Mouse (Mus musculus) heart, embryonic 14.5 days (tissue): Measurements from ENCODE around the gene Edc4. TPM values are rescaled to one million over a fixed set of nuclear protein-coding genes. Genes with fewer than 3 reads are reported as not detected.

Experiments used
- ATAC-seq: fragments of 200-750 bp; cut with Nextera tagmentation; 2 replicates; pipeline ENCODE4 v1.8.0; 2017; ENCODE audit warnings: low read depth, moderate TSS enrichment; ENCODE audit not compliant: insufficient number of reproducible peaks, insufficient read depth, low FRiP score
- H3K27ac ChIP-seq, 2 experiments: fragments of 200-500 bp in 1 of 2; fragments of 300-500 bp in 1 of 2; sonication (generic) in 1 of 2; replicated peaks in 1 of 2; 2 replicates each; pipeline ENCODE4 v1.5.1; 2012 to 2014; ENCODE audit warnings: low read depth in 2 of 2, low read length in 2 of 2, control low read depth in 1 of 2, mild to moderate bottlenecking in 1 of 2, mixed read lengths in 1 of 2; ENCODE audit not compliant: control insufficient read depth in 1 of 2, insufficient read depth in 1 of 2
- H3K27me3 ChIP-seq: fragments of 300-500 bp; sonication (generic); 2 replicates; pipeline ENCODE4 v1.6.1; 2014; ENCODE audit warnings: mild to moderate bottlenecking, low read length, control low read depth; ENCODE audit not compliant: control insufficient read depth, insufficient read depth
- H3K36me3 ChIP-seq: fragments of 300-500 bp; sonication (generic); 2 replicates; pipeline ENCODE4 v1.6.1; 2014; ENCODE audit warnings: mild to moderate bottlenecking, control low read depth, low read length, mixed read lengths; ENCODE audit not compliant: control insufficient read depth, insufficient read depth
- H3K4me1 ChIP-seq, 2 experiments: fragments of 200-500 bp in 1 of 2; fragments of 300-500 bp in 1 of 2; sonication (generic) in 1 of 2; 2 replicates each; pipeline ENCODE4 v1.6.1; 2012 to 2014; ENCODE audit warnings: low read length in 2 of 2, control low read depth in 1 of 2, mixed read lengths in 1 of 2; ENCODE audit not compliant: control insufficient read depth in 2 of 2, insufficient read depth in 2 of 2
- H3K4me2 ChIP-seq: fragments of 300-500 bp; sonication (generic); 2 replicates; pipeline ENCODE4 v1.6.1; 2014; ENCODE audit warnings: mild to moderate bottlenecking, low read length
- H3K4me3 ChIP-seq, 2 experiments: fragments of 200-500 bp in 1 of 2; fragments of 300-500 bp in 1 of 2; sonication (generic) in 1 of 2; 2 replicates each; pipeline ENCODE4 v1.5.1; 2012 to 2014; ENCODE audit warnings: low read length in 2 of 2, mild to moderate bottlenecking in 2 of 2, control low read depth in 1 of 2, low read depth in 1 of 2, moderate library complexity in 1 of 2; ENCODE audit not compliant: control insufficient read depth in 1 of 2, insufficient read depth in 1 of 2
- H3K9ac ChIP-seq: fragments of 300-500 bp; sonication (generic); 2 replicates; pipeline ENCODE4 v1.6.1; 2014; ENCODE audit warnings: mild to moderate bottlenecking, low read length
- H3K9me3 ChIP-seq: fragments of 300-500 bp; sonication (generic); 2 replicates; pipeline ENCODE4 v1.6.1; 2016; ENCODE audit warnings: low read length, control low read depth; ENCODE audit not compliant: control insufficient read depth
- WGBS: fragments of 180-500 bp; shearing (Covaris S2); extraction: QIAGEN DNeasy Blood & Tissue Kit; methylation state at CpG from one replicate; pipeline ENCODE4 v1.1.7; 2014; 5-methylcytosine and 5-hydroxymethylcytosine counted together
- polyA plus RNA-seq: library from polyadenylated mRNA; unstranded; fragments of >200 nt; fragmentation: Nextera tagmentation; extraction: Ambion mirVana; gene quantifications from 2 replicates; pipeline ENCODE4 v1.2.1, GENCODE M21; 2014

Edc4 gene
- polyA plus RNA-seq, 1 experiment from 2014 or later = 24.0 TPM

DNA sequence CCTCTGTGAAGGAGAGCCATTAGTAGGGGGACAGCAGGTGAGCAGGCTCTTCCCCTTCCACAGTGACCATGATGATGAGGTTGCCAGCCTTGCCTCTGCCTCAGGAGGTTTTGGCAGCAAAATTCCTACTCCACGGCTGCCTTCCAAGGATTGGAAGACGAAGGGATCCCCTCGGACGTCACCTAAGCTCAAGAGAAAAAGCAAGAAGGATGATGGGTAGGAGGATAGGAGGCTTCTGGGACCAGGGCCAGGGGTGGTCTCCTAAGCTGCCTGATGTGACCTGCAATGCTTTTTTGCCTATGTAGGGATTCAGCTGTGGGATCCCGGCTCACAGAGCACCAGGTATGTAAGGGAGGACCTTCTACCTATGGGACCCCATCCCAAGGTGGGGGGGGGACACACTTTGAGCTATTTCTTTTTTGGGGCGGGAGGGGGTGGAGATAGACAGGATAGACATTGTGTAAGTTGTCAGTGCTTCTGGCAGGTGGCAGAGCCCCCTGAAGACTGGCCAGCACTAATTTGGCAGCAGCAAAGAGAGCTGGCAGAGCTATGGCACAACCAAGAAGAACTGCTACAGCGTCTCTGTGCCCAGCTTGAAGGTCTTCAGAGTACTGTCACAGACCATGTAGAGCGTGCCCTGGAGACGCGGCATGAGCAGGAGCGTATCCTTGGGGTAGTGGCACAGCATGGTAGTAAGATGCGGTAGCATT lies 9.2 kb downstream of the Edc4 start:
- no peak overlapping the region for H3K9ac ChIP-seq
- no peak for ATAC-seq
- no peaks in the 10 kb centered on the region for H3K9me3 ChIP-seq
- WGBS = 91% methylated on average over 12 of the region's 12 CpGs
- peaks cover 4 to 6% of the 10 kb centered on the region in 2 experiments; a peak in 2 of 4 replicates for H3K4me1 ChIP-seq
- H3K36me3 ChIP-seq = peaks cover 87% of the 10 kb centered on the region
- H3K27me3 ChIP-seq = no peaks in the 10 kb centered on the region
- H3K4me3 ChIP-seq = no peak overlapping the region
- H3K4me2 ChIP-seq = no peak overlapping the region
- no peak overlapping the region for H3K27ac ChIP-seq

DNA sequence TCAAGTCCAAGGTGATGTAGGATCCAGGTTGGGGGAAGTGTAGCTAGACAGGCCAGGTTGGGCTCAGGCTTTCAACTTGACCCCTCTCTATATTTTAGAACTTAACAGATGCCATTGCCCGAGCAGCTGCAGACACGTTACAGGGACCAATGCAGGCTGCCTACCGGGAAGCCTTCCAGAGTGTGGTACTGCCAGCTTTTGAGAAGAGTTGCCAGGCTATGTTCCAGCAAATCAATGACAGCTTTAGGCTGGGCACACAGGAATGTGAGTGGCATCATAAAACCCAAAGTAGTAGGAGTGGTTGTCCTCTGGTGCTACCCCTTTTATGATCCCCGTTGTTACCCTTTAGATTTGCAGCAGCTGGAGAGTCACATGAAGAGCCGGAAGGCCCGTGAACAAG lies 10.2 kb downstream of the Edc4 start:
- Histone ChIP-seq H3K9ac (no peak overlapping the region), H3K27me3 (no peaks in the 10 kb centered on the region), H3K36me3 (peaks cover 82% of the 10 kb centered on the region), H3K4me2 (no peak overlapping the region), H3K4me1 (peaks cover 4 to 6% of the 10 kb centered on the region in 2 experiments; a peak in 2 of 4 replicates), H3K27ac (no peak overlapping the region), H3K9me3 (no peaks in the 10 kb centered on the region), H3K4me3 (no peak overlapping the region)
- no peak for ATAC-seq
- 95% methylated on average over 6 of the region's 6 CpGs for WGBS

DNA sequence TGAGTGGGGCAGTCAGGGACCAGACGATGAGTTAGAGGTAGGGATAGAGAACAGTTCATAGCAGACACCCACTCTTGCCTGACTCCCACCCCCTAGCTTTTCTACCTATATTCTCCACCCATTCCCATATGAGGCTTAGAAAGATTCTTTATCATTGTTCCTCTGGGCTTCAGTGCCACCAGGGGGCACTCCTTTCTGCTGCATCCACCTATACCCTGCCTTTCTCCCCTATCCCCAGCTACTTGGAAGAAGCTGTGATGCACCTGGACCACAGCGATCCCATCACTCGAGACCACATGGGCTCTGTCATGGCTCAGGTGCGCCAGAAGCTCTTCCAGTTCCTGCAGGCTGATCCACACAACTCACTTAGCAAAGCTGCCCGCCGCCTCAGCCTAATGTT lies 11.8 kb downstream of the Edc4 start:
- H3K4me1 ChIP-seq = peaks cover 4 to 6% of the 10 kb centered on the region in 2 experiments; a peak in 2 of 4 replicates
- peaks cover 67% of the 10 kb centered on the region for H3K36me3 ChIP-seq
- no peak overlapping the region for H3K27ac ChIP-seq
- H3K9me3 ChIP-seq = no peaks in the 10 kb centered on the region
- ATAC-seq = no peak
- 83% methylated on average over 6 of the region's 6 CpGs for WGBS
- no peak overlapping the region for H3K9ac ChIP-seq
- H3K27me3 ChIP-seq = no peaks in the 10 kb centered on the region
- H3K4me3 ChIP-seq = no peak overlapping the region
- H3K4me2 ChIP-seq = no peak overlapping the region

DNA sequence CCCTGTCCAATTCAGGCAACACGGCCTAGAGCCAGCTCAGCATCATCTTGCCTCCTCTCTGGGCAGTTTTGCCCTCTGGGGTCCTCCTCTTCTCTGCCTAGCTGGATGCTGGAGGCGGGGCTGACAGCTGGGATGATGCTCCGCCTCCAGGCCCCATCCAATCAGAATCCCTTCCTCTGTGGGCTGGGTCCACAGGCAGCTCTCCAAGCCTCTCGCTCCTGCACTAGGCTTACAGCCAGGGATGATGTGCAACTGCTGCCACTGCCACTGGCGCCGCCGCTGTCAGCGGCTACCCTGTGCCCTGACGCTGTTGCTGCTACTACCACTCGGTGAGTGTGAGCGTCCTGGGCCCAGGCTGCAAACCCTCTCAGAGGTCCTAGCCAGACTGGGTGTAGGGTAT lies 12.7 kb downstream of the Edc4 start, which contains the start of gene Nrn1l:
TSS of gene Nrn1l (plus strand) at position 229 of the 400 bp plus-strand sequence.
- H3K9me3 ChIP-seq = no peaks in the 10 kb centered on the region
- no peak within 1 kb of the TSS for H3K4me3 ChIP-seq
- H3K36me3 ChIP-seq = peaks cover 58% of the 10 kb centered on the region
- peak within 1 kb of the TSS; percentile 21; the same call in 1 of the 2 replicates for H3K9ac ChIP-seq
- H3K27me3 ChIP-seq = no peaks in the 10 kb centered on the region
- H3K4me1 ChIP-seq = peaks cover 4 to 6% of the 10 kb centered on the region in 2 experiments; a peak in 2 of 4 replicates
- 9% methylated on average over 11 of the region's 11 CpGs for WGBS
- 0 out of 4 replicates have a peak within 1 kb of the TSS, but pooled peaks of 1 of the 2 experiments have one; percentile 28 for H3K27ac ChIP-seq
- ATAC-seq = peak; percentile 81
- H3K4me2 ChIP-seq = no peak within 1 kb of the TSS

DNA sequence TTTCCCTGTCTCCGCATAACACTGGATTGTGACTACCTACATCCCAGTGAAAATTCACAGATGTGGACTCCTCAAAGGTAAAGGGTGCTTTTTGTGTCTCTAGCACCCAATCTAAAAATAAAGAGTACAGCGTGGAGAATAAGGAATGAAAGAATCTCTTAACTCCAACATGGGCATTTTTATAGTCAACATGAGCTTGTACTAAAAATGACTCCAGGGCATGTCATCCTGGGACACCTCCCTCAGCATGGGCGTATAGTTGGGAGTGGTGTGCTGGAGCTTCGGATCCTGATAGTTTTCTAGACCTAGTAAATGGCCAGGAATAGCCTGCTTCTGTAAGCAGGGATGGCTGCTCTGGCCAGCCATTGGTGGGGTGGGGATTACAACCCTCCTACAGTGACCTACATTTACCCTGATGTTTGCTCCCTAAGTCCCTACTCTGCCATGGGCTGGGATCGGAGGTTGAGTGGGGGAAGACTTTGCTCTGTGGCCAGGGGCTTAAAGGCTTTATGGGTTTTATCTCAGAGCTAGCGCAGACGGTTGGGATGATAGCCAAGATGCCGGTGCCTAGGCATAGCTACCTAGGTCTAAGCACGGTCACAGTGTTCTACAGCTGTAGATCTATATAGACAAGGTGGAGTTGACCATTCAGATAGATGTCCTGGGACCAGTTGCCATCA lies 17.3 kb downstream of the Edc4 start:
- WGBS = 65% methylated on average over 9 of the region's 9 CpGs
- H3K9ac ChIP-seq = no peak overlapping the region
- no peak for ATAC-seq

DNA sequence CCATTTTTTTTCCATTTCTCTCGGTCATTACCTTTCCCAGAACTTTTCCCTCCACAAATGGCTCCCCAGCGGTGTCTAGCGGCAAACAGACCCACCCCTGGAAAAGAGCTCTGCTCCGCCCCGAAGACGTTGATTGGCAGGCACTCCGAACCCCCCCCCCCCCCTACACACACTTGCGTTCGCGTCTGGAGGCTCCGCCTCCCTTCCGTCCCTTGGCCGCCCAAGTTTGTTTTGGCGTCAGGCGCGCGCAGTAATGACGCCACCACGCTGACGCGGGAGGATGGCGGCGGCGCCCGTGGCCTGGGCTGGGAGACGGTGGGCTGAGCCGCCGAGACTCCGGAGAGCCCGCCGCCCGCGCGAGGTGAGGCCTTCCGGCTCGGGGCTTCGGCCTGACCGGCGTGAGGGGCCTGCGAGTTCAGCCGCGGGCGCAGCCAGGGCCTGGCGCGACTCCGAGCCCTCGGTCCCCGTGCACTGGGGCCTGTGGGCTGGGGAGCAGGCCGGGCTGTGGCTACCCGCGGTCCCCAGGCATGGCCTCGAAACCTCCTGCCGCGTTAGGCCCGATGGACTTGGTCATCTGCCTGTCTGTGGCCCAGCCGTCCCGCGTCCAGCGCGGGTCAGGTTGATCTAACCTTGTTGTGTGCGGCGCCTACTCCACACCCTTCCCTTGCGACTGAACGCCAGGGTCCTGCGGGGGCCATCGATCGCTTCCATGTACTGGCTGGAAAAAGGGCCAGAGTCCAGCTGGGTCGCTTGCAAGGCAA lies 19.7 kb downstream of the Edc4 start, which contains the start of gene Pskh1:
TSS of gene Pskh1 (plus strand) at position 262 of the 761 bp plus-strand sequence.
- H3K27ac ChIP-seq = peak within 1 kb of the TSS; percentile 72 to 92
- peak; percentile 93 for ATAC-seq
- no peaks in the 10 kb centered on the region for H3K9me3 ChIP-seq
- H3K4me2 ChIP-seq = peak within 1 kb of the TSS; percentile 75
- H3K27me3 ChIP-seq = no peaks in the 10 kb centered on the region
- peaks cover 2 to 8% of the 10 kb centered on the region in 2 experiments; a peak in 1 of 4 replicates for H3K4me1 ChIP-seq
- WGBS = under 1% methylated on average over 64 of the region's 68 CpGs
- peak within 1 kb of the TSS; percentile 98 for H3K9ac ChIP-seq
- H3K36me3 ChIP-seq = peaks cover 2% of the 10 kb centered on the region; the same call in 1 of the 2 replicates
- H3K4me3 ChIP-seq = peak within 1 kb of the TSS; percentile 70 to 93

More for the DNA sequence above, 17.3 kb downstream of the Edc4 start:
- no peak overlapping the region for H3K27ac ChIP-seq
- no peaks in the 10 kb centered on the region for H3K9me3 ChIP-seq
- H3K4me1 ChIP-seq = peaks cover 5 to 14% of the 10 kb centered on the region in 2 experiments; a peak in 2 of 4 replicates
- H3K36me3 ChIP-seq = peaks cover 12% of the 10 kb centered on the region; the same call in 1 of the 2 replicates
- no peak overlapping the region for H3K4me3 ChIP-seq
- H3K27me3 ChIP-seq = no peaks in the 10 kb centered on the region
- H3K4me2 ChIP-seq = no peak overlapping the region
